17 mouse cellular contexts compared by ENCODE assay signal in the genomic region with DNA sequence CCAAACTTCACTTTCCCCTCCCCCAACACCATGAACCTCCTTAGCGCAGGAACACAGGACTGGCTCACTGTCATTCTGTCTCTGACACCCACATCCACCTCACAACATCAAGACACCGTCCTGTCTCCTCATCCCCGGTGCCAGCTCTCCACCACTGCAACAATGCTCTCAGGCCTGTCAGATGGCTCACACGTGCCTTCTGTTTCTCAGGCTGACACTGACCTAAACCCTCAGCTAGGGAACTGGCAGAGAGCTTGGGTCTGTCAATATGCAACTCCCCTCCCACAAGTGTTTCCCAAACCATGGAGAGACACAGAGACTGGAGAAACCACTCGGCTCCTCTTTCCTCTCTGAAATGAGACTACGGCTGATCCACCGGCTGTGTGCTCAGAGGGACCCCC. TPM values are rescaled to one million over a fixed set of nuclear protein-coding genes. Genes with fewer than 3 reads are reported as not detected.
DNase-seq lines count a peak whose midpoint lies in the region; ATAC-seq and TF ChIP-seq lines count a peak whose summit lies in the region.
"Had no signal": no experiment of that assay in that cellular context is flagged by ENCODE, and none has a peak within 500 bp of the region (broad histone marks: within the 10 kb centered on the region; RNA-seq: fewer than 3 reads in every experiment).

No protein-coding gene starts in this region.

- peak; percentile 15; the same call in 1 of the 2 replicates for ATAC-seq in embryonic facial prominence, embryonic 11.5 days (replicated peaks; ENCODE audit: insufficient number of reproducible peaks, low FRiP score, low TSS enrichment, low read depth)
- ATAC-seq in hindbrain, embryonic 15.5 days (ENCODE audit: low FRiP score, low read depth), result peak; percentile 24; the same call in 1 of the 2 replicates
- ATAC-seq in embryonic facial prominence, embryonic 15.5 days (ENCODE audit: insufficient number of reproducible peaks, low FRiP score, low TSS enrichment, low read depth), result 0 out of 2 replicates have a peak, but pooled peaks have one; percentile 6

- no peak for TF ChIP-seq CTCF in C2C12 (IDR thresholded peaks at IDR 0.05; ENCODE audit: control insufficient read depth, insufficient read depth, insufficient read length)

- peaks cover 5% of the 10 kb centered on the region for H3K4me1 ChIP-seq in embryonic facial prominence, embryonic 11.5 days (ENCODE audit: control insufficient read depth, insufficient read depth, low read length)
- H3K4me1 ChIP-seq in embryonic facial prominence, embryonic 10.5 days, result peaks cover 23% of the 10 kb centered on the region
- H3K4me1 ChIP-seq in hindbrain, embryonic 15.5 days (replicated peaks), result peaks cover 32% of the 10 kb centered on the region
- peaks cover 23% of the 10 kb centered on the region for H3K4me1 ChIP-seq in hindbrain, embryonic 10.5 days (replicated peaks)
- H3K4me1 ChIP-seq in embryonic facial prominence, embryonic 15.5 days, result peaks cover 68% of the 10 kb centered on the region

- no peak overlapping the region for H3K4me3 ChIP-seq in embryonic facial prominence, embryonic 11.5 days (ENCODE audit: low read depth, low read length)
- H3K4me3 ChIP-seq in embryonic facial prominence, embryonic 10.5 days, result no peak overlapping the region
- H3K4me3 ChIP-seq in hindbrain, embryonic 15.5 days, result no peak overlapping the region
- no peak overlapping the region for H3K4me3 ChIP-seq in hindbrain, embryonic 10.5 days
- no peak overlapping the region for H3K4me3 ChIP-seq in C2C12 (ENCODE audit: insufficient read depth, poor library complexity, severe bottlenecking)
- H3K4me3 ChIP-seq in embryonic facial prominence, embryonic 15.5 days (replicated peaks), result no peak overlapping the region

- H3K79me3 ChIP-seq in C2C12 (ENCODE audit: low read depth), result peaks cover 39% of the 10 kb centered on the region

- no peak overlapping the region for H3K4me2 ChIP-seq in embryonic facial prominence, embryonic 11.5 days (ENCODE audit: low read depth, low read length)
- no peak overlapping the region for H3K4me2 ChIP-seq in hindbrain, embryonic 15.5 days
- no peak overlapping the region for H3K4me2 ChIP-seq in embryonic facial prominence, embryonic 15.5 days (replicated peaks)

- WGBS in embryonic facial prominence, embryonic 11.5 days, result 54% methylated on average over 7 of the region's 7 CpGs
- WGBS in embryonic facial prominence, embryonic 10.5 days, result 47% methylated on average over 7 of the region's 7 CpGs
- 45% methylated on average over 7 of the region's 7 CpGs for WGBS in hindbrain, embryonic 15.5 days
- WGBS in hindbrain, embryonic 10.5 days, result 47% methylated on average over 7 of the region's 7 CpGs
- 43% methylated on average over 7 of the region's 7 CpGs for WGBS in embryonic facial prominence, embryonic 15.5 days

- H3K79me2 ChIP-seq in C2C12 (ENCODE audit: control insufficient read depth, insufficient read depth), result peaks cover 97% of the 10 kb centered on the region

- no peak for DNase-seq in embryonic facial prominence, embryonic 11.5 days (ENCODE audit: low spot score)
- no peak for DNase-seq in embryonic facial prominence, embryonic 10.5 days (ENCODE audit: low spot score)
- no peak for DNase-seq in hindbrain, embryonic 10.5 days (ENCODE audit: low spot score)
- DNase-seq in right cerebral cortex, postnatal 36 days (ENCODE audit: low spot score in 2 of 2), result no peak
- DNase-seq: adrenal gland, postnatal 25 days; B cell, adult 2 months; gastrocnemius, postnatal 14 days; heart, postnatal 10 days; kidney, adult 18-20 months; kidney, postnatal 10 days; lung, adult 18-20 months; right cerebral cortex, postnatal 25 days; thymus, postnatal 36 days had no signal

- H3K9ac ChIP-seq in embryonic facial prominence, embryonic 11.5 days (replicated peaks; ENCODE audit: low read length), result no peak overlapping the region
- H3K9ac ChIP-seq in hindbrain, embryonic 15.5 days, result no peak overlapping the region
- no peak overlapping the region for H3K9ac ChIP-seq in embryonic facial prominence, embryonic 15.5 days

- H3K36me3 ChIP-seq in embryonic facial prominence, embryonic 11.5 days (replicated peaks; ENCODE audit: control insufficient read depth, insufficient read depth, low read depth, low read length), result no peaks in the 10 kb centered on the region
- no peaks in the 10 kb centered on the region for H3K36me3 ChIP-seq in embryonic facial prominence, embryonic 10.5 days (replicated peaks)
- H3K36me3 ChIP-seq in hindbrain, embryonic 15.5 days, result no peaks in the 10 kb centered on the region
- no peaks in the 10 kb centered on the region for H3K36me3 ChIP-seq in hindbrain, embryonic 10.5 days
- H3K36me3 ChIP-seq in C2C12 (ENCODE audit: control insufficient read depth, insufficient read depth), result peaks cover 58% of the 10 kb centered on the region
- peaks cover 43% of the 10 kb centered on the region for H3K36me3 ChIP-seq in embryonic facial prominence, embryonic 15.5 days

- H3K9me3 ChIP-seq in embryonic facial prominence, embryonic 11.5 days (replicated peaks; ENCODE audit: control insufficient read depth, low read length), result no peaks in the 10 kb centered on the region
- H3K9me3 ChIP-seq in embryonic facial prominence, embryonic 10.5 days, result no peaks in the 10 kb centered on the region
- H3K9me3 ChIP-seq in hindbrain, embryonic 15.5 days, result no peaks in the 10 kb centered on the region
- no peaks in the 10 kb centered on the region for H3K9me3 ChIP-seq in hindbrain, embryonic 10.5 days
- H3K9me3 ChIP-seq in embryonic facial prominence, embryonic 15.5 days (replicated peaks), result no peaks in the 10 kb centered on the region

- peak overlapping the region; percentile 27 for H3ac ChIP-seq in C2C12 (ENCODE audit: control insufficient read depth, insufficient read length, low read depth)

- H3K27me3 ChIP-seq in embryonic facial prominence, embryonic 11.5 days (ENCODE audit: control insufficient read depth, insufficient read depth, low read length), result peaks cover 72% of the 10 kb centered on the region
- H3K27me3 ChIP-seq in embryonic facial prominence, embryonic 10.5 days (replicated peaks; ENCODE audit: low read depth, poor library complexity, severe bottlenecking), result peaks cover 100% of the 10 kb centered on the region
- peaks cover 19% of the 10 kb centered on the region; the same call in 1 of the 2 replicates for H3K27me3 ChIP-seq in hindbrain, embryonic 15.5 days
- peaks cover 99% of the 10 kb centered on the region for H3K27me3 ChIP-seq in hindbrain, embryonic 10.5 days (ENCODE audit: insufficient read depth, poor library complexity, severe bottlenecking)
- H3K27me3 ChIP-seq in C2C12 (ENCODE audit: control insufficient read depth, insufficient read depth, insufficient read length), result no peaks in the 10 kb centered on the region
- peaks cover 7% of the 10 kb centered on the region; the same call in 1 of the 2 replicates for H3K27me3 ChIP-seq in embryonic facial prominence, embryonic 15.5 days
- H3K27me3 ChIP-seq: Patski had no signal

- H3K27ac ChIP-seq in embryonic facial prominence, embryonic 11.5 days (replicated peaks; ENCODE audit: low read depth, low read length), result no peak overlapping the region
- H3K27ac ChIP-seq in embryonic facial prominence, embryonic 10.5 days (replicated peaks), result no peak overlapping the region
- H3K27ac ChIP-seq in hindbrain, embryonic 15.5 days (replicated peaks), result no peak overlapping the region
- no peak overlapping the region for H3K27ac ChIP-seq in hindbrain, embryonic 10.5 days
- 0 out of 2 replicates have a peak overlapping the region, but pooled peaks have one; percentile 22 for H3K27ac ChIP-seq in embryonic facial prominence, embryonic 15.5 days (replicated peaks)

TF ChIP-seq in C2C12, 6 proteins besides CTCF, POLR2A, EP300 and RAD21:
- no peak for TF ChIP-seq MYOD1 (IDR thresholded peaks at IDR 0.05; ENCODE audit: control insufficient read depth, insufficient read length, low read depth)
- no peak for TF ChIP-seq FOSL1 (IDR thresholded peaks at IDR 0.05; ENCODE audit: insufficient read depth, low read length, poor library complexity, severe bottlenecking)
- TF ChIP-seq MYOG (IDR thresholded peaks at IDR 0.05; ENCODE audit: control insufficient read depth, extremely low read depth, insufficient read length), result no peak
- TF ChIP-seq USF1 (IDR thresholded peaks at IDR 0.05; ENCODE audit: low read depth), result no peak
- no peak for TF ChIP-seq MAX (IDR thresholded peaks at IDR 0.05)
- TF ChIP-seq CEBPB (IDR thresholded peaks at IDR 0.05; ENCODE audit: low read depth), result no peak

RNA-seq across cellular contexts. Expression of gene G430095P16Rik, which starts 37.6 kb away (rescaled TPM):
- polyA plus RNA-seq in embryonic facial prominence, embryonic 11.5 days (2014; fragmentation: Nextera tagmentation; extraction: Ambion mirVana), result 3.6 and 5.7 TPM in 2 replicates
- 1.6 and 3.6 TPM in 2 replicates for polyA plus RNA-seq in embryonic facial prominence, embryonic 10.5 days (2016; fragmentation: Nextera tagmentation; extraction: Ambion mirVana)
- polyA plus RNA-seq in hindbrain, embryonic 15.5 days (2015; fragmentation: Nextera tagmentation; extraction: Ambion mirVana), result 1.2 and 1.7 TPM in 2 replicates
- 0.54 and 1.9 TPM in 2 replicates for polyA plus RNA-seq in hindbrain, embryonic 10.5 days (2016; fragmentation: Nextera tagmentation; extraction: Ambion mirVana)
- polyA plus RNA-seq in C2C12 (2012; fragmentation: generic; extraction: Trizol), result 2.9 TPM
- polyA plus RNA-seq in embryonic facial prominence, embryonic 15.5 days (2015; fragmentation: Nextera tagmentation; extraction: Ambion mirVana), result 4.2 and 4.9 TPM in 2 replicates

RNA-seq across cellular contexts. Expression of gene Nfix, which starts 39.7 kb away (rescaled TPM):
- polyA plus RNA-seq in embryonic facial prominence, embryonic 11.5 days (2014; fragmentation: Nextera tagmentation; extraction: Ambion mirVana), result 5.9 and 6.8 TPM in 2 replicates
- polyA plus RNA-seq in embryonic facial prominence, embryonic 10.5 days (2016; fragmentation: Nextera tagmentation; extraction: Ambion mirVana), result 0.29 and 0.77 TPM in 2 replicates
- polyA plus RNA-seq in hindbrain, embryonic 15.5 days (2015; fragmentation: Nextera tagmentation; extraction: Ambion mirVana), result 71.2 and 87.6 TPM in 2 replicates
- 0.07 and 0.29 TPM in 2 replicates for polyA plus RNA-seq in hindbrain, embryonic 10.5 days (2016; fragmentation: Nextera tagmentation; extraction: Ambion mirVana)
- 50.7 TPM for polyA plus RNA-seq in C2C12 (2012; fragmentation: generic; extraction: Trizol)
- polyA plus RNA-seq in embryonic facial prominence, embryonic 15.5 days (2015; fragmentation: Nextera tagmentation; extraction: Ambion mirVana), result 61.4 and 62.0 TPM in 2 replicates

RNA-seq across cellular contexts. Expression of gene Lyl1, which starts 59.1 kb away (rescaled TPM):
- polyA plus RNA-seq in embryonic facial prominence, embryonic 11.5 days (2014; fragmentation: Nextera tagmentation; extraction: Ambion mirVana), result 4.6 and 5.3 TPM in 2 replicates
- 4.3 and 5.5 TPM in 2 replicates for polyA plus RNA-seq in embryonic facial prominence, embryonic 10.5 days (2016; fragmentation: Nextera tagmentation; extraction: Ambion mirVana)
- 3.1 and 3.6 TPM in 2 replicates for polyA plus RNA-seq in hindbrain, embryonic 15.5 days (2015; fragmentation: Nextera tagmentation; extraction: Ambion mirVana)
- 5.6 and 6.5 TPM in 2 replicates for polyA plus RNA-seq in hindbrain, embryonic 10.5 days (2016; fragmentation: Nextera tagmentation; extraction: Ambion mirVana)
- 0.04 TPM for polyA plus RNA-seq in C2C12 (2012; fragmentation: generic; extraction: Trizol)
- polyA plus RNA-seq in embryonic facial prominence, embryonic 15.5 days (2015; fragmentation: Nextera tagmentation; extraction: Ambion mirVana), result 5.8 and 6.0 TPM in 2 replicates
